Mouse (Mus musculus): ENCODE data around the gene Trnp1. TPM values are rescaled to one million over a fixed set of nuclear protein-coding genes. Genes with fewer than 3 reads are reported as not detected.

Gene Trnp1
- polyA plus RNA-seq, 1 experiment from 2014 or later = 1.4 TPM

GRCm38 (mm10) chr4:133494867-133495266, 3.5 kb downstream of the Trnp1 start:
- no peak for DNase-seq (ENCODE audit: low spot score)

- peak; percentile 88 for DNase-seq (ENCODE audit: low spot score)
These were observed 3.9 kb downstream of the Trnp1 start for GRCm38 (mm10) chr4:133494432-133494831.

- DNase-seq (ENCODE audit: low spot score) = no peak
These were observed 4.5 kb downstream of the Trnp1 start for GRCm38 (mm10) chr4:133493895-133494294.

GRCm38 (mm10) chr4:133491800-133492199, 6.5 kb downstream of the Trnp1 start:
- no peak for DNase-seq (ENCODE audit: low spot score)

- no peak for DNase-seq (ENCODE audit: low spot score)
These were observed 8.7 kb downstream of the Trnp1 start for GRCm38 (mm10) chr4:133489489-133490245.

GRCm38 (mm10) chr4:133488619-133489392, 9.5 kb downstream of the Trnp1 start:
- DNase-seq (ENCODE audit: low spot score) = no peak

- no peak for DNase-seq (ENCODE audit: low spot score)
These were observed 11.5 kb downstream of the Trnp1 start for GRCm38 (mm10) chr4:133486673-133487357.

GRCm38 (mm10) chr4:133485691-133486425, 12.5 kb downstream of the Trnp1 start:
- no peak for DNase-seq (ENCODE audit: low spot score)

GRCm38 (mm10) chr4:133484266-133485025, 13.9 kb downstream of the Trnp1 start:
- no peak for DNase-seq (ENCODE audit: low spot score)

GRCm38 (mm10) chr4:133482479-133482878, 15.9 kb downstream of the Trnp1 start:
- DNase-seq (ENCODE audit: low spot score) = no peak

GRCm38 (mm10) chr4:133481488-133481887, 16.9 kb downstream of the Trnp1 start:
- DNase-seq (ENCODE audit: low spot score) = no peak

- DNase-seq (ENCODE audit: low spot score) = no peak
These were observed 17.6 kb downstream of the Trnp1 start for GRCm38 (mm10) chr4:133480754-133481153.

- no peak for DNase-seq (ENCODE audit: low spot score)
These were observed 18.2 kb downstream of the Trnp1 start for GRCm38 (mm10) chr4:133480185-133480537.

GRCm38 (mm10) chr4:133479458-133480184, 18.7 kb downstream of the Trnp1 start, which contains the start of gene Tent5b:
Gene Tent5b (plus strand): TSS chr4:133480132.
- DNase-seq (ENCODE audit: low spot score) = peak; percentile 92

GRCm38 (mm10) chr4:133473833-133474232, 24.5 kb downstream of the Trnp1 start:
- DNase-seq (ENCODE audit: low spot score) = no peak

GRCm38 (mm10) chr4:133471135-133471821, 27.1 kb downstream of the Trnp1 start:
- no peak for DNase-seq (ENCODE audit: low spot score)

- DNase-seq (ENCODE audit: low spot score) = no peak
These were observed 29.2 kb downstream of the Trnp1 start for GRCm38 (mm10) chr4:133469122-133469521.

GRCm38 (mm10) chr4:133468080-133468479, 30.3 kb downstream of the Trnp1 start:
- DNase-seq (ENCODE audit: low spot score) = peak; percentile 58

GRCm38 (mm10) chr4:133463184-133463583, 35.2 kb downstream of the Trnp1 start:
- DNase-seq (ENCODE audit: low spot score) = no peak

All from thymus, postnatal 0 days (tissue).